Mouse (Mus musculus) liver, embryonic 14.5 days (tissue): ENCODE data around the gene Bloc1s6.

ENCODE experiments used
- CTCF ChIP-seq: IDR thresholded peaks from 2 replicates; pipeline ENCODE4 v1.5.1; 2016; ENCODE audit warnings: antibody characterized with exemption, low read depth, control low read depth
- EP300 ChIP-seq: IDR thresholded peaks from 2 replicates; pipeline ENCODE4 v1.6.1; 2016; ENCODE audit warnings: antibody characterized with exemption, low read depth

DNA sequence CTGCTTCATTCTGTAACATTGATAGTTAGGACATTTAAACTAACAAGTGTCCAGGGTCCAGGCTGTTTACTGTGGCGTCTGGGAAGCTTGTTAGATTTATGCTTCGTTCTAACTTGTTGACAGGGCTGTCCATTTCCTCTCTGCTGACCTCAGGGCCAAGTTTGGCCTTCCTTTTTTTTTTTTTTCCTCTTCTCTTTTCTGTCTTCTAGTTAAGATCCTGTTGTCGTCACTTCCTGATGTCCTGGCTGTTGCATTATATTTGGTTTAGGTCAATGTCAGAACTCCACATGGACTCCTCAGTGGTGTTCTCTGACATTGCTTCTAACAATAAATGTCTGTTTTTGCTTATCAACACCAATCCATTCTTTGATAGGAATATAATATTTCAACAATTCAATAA is 42.1 kb downstream of the Bloc1s6 start:
- TF ChIP-seq CTCF: no peak
- no peak for TF ChIP-seq EP300
